Mouse (Mus musculus): ENCODE data around the gene Suclg2.

DNA sequence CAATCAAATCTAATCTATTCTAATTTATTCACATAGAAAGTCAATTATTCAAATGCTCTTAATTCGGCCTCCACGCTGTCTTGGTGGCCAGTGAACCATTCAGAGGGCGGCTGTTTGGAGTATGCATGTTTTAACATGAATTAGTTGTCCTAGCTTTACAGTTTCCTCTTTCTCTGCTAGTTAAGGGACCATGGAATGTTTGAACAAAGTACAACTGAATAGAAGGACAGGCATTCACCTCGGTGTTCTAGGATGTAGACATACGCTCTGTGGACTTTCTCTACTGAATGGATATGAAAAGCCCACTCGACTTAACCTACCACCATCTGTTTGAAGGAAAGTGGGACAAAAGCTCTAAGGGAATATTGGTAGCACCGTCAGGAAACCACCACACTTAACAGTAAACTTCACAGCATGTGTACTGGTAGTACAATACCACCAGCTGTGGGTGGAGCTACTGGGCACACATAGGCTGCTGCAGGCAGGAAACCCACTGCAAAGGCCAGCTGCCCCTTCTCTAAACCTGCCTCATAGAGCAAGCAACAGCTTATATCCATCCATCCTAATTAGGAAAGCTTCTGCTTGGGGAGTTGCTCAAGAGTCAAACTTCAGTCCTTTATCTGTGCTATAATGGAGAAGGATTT, 172.3 kb downstream of the Suclg2 start:
- TF ChIP-seq CTCF (IDR thresholded peaks at IDR 0.05; ENCODE audit: borderline replicate concordance, insufficient read depth, low read depth, low read length) (no peak), POLR2A (IDR thresholded peaks at IDR 0.05; ENCODE audit: borderline replicate concordance, insufficient read depth, low read length) (no peak)

Measured in cerebellum, adult 2 months (tissue).